Mouse (Mus musculus): ENCODE measurements at regions not wholly inside any gene's neighbourhood (a gene's known extent, or its start where the extent isn't known, plus 50 kb on each side); places are given as distances from the start of the nearest gene placed in this dataset.

DNA sequence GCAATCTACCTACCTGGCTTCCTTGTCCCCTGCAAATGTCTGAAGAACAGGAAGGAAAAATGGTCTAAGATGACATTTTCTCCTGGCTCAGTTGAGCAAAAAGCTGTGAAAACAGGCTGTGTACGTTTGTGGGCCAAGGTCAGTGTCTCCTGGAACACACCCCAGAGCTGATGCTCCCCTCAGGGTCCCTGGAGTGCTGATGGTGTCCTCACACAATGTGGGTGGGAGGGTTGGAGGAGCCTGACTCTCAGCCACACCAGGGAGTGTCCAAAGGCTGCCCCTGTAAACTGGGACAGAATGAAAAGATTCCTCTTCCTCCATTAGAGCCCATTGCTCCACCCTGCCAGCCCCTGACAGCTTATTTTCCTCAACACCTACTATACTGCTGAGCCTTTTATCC lies 112.8 kb upstream of the Smim23 start:
- Histone ChIP-seq H3K27ac (ENCODE audit: insufficient read depth, low read depth, low read length) (no peak overlapping the region), H3K27me3 (ENCODE audit: control insufficient read depth, insufficient read depth, low read length) (no peaks in the 10 kb centered on the region), H3K4me1 (ENCODE audit: control insufficient read depth, insufficient read depth, insufficient read length, low read length) (no peaks in the 10 kb centered on the region), H3K4me3 (ENCODE audit: low read depth, low read length) (no peak overlapping the region), H3K36me3 (ENCODE audit: control insufficient read depth, insufficient read depth, low read length) (no peaks in the 10 kb centered on the region)
- no peak for TF ChIP-seq CTCF (IDR thresholded peaks at IDR 0.05; ENCODE audit: extremely low read depth, insufficient read length, insufficient replicate concordance, low read depth, low read length)
- no peak for TF ChIP-seq POLR2A (IDR thresholded peaks at IDR 0.05; ENCODE audit: low read depth, low read length)
- 10% methylated on average over 1 of the region's 1 CpGs for WGBS

DNA sequence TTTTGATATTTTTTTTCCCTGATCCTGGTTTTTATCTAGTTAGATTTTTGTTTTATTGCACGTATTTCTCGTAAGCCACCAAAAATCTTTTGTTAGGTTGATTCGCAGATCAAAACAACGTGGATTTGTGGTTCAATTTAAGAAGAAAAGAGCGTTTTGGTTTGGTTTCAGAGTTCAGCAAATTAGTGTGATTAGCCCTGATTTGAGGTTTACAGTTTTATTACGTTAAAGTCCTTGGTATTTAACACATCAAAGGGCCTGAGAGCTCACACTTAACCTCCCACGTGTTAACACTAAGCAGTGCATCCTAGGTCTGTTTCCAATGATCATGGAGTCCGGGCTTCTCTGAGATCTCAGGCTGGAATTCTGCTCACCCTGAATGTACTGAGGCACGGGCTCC lies 107.5 kb upstream of the Smim23 start:
- H3K4me3 ChIP-seq (ENCODE audit: low read depth, low read length): no peak overlapping the region
- 54% methylated on average over 9 of the region's 9 CpGs for WGBS
- TF ChIP-seq POLR2A (IDR thresholded peaks at IDR 0.05; ENCODE audit: low read depth, low read length): no peak
- TF ChIP-seq CTCF (IDR thresholded peaks at IDR 0.05; ENCODE audit: extremely low read depth, insufficient read length, insufficient replicate concordance, low read depth, low read length): no peak
- no peaks in the 10 kb centered on the region for H3K36me3 ChIP-seq (ENCODE audit: control insufficient read depth, insufficient read depth, low read length)
- H3K27me3 ChIP-seq (ENCODE audit: control insufficient read depth, insufficient read depth, low read length): no peaks in the 10 kb centered on the region
- H3K4me1 ChIP-seq (ENCODE audit: control insufficient read depth, insufficient read depth, insufficient read length, low read length): no peaks in the 10 kb centered on the region
- no peak overlapping the region for H3K27ac ChIP-seq (ENCODE audit: insufficient read depth, low read depth, low read length)

DNA sequence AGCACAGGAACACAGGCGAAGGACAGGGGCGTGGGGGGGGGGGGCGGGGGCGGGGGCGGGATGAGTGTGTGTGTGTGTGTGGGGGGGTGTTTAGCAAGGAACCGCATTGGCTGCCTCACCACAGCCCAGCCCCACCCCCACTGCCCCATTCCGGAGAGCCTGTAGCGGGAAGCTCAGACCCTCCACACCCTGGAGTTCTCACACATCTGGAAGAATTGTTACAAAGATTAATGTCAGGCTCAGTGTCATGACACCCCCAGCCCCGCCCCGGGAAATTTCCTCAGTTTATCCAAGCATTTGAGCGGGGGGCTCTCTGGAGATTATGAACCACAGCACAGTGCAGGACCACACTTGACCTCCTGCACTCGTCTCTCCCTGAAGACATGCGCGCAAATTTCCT lies 106.6 kb upstream of the Smim23 start:
- Histone ChIP-seq H3K4me1 (ENCODE audit: control insufficient read depth, insufficient read depth, insufficient read length, low read length) (no peaks in the 10 kb centered on the region), H3K27me3 (ENCODE audit: control insufficient read depth, insufficient read depth, low read length) (0 out of 2 replicates have a peak, but pooled peaks cover 4% of the 10 kb centered on the region), H3K27ac (ENCODE audit: insufficient read depth, low read depth, low read length) (no peak overlapping the region), H3K4me3 (ENCODE audit: low read depth, low read length) (no peak overlapping the region), H3K36me3 (ENCODE audit: control insufficient read depth, insufficient read depth, low read length) (no peaks in the 10 kb centered on the region)
- TF ChIP-seq POLR2A (IDR thresholded peaks at IDR 0.05; ENCODE audit: low read depth, low read length): no peak
- no peak for TF ChIP-seq CTCF (IDR thresholded peaks at IDR 0.05; ENCODE audit: extremely low read depth, insufficient read length, insufficient replicate concordance, low read depth, low read length)
- 19% methylated on average over 14 of the region's 14 CpGs for WGBS

DNA sequence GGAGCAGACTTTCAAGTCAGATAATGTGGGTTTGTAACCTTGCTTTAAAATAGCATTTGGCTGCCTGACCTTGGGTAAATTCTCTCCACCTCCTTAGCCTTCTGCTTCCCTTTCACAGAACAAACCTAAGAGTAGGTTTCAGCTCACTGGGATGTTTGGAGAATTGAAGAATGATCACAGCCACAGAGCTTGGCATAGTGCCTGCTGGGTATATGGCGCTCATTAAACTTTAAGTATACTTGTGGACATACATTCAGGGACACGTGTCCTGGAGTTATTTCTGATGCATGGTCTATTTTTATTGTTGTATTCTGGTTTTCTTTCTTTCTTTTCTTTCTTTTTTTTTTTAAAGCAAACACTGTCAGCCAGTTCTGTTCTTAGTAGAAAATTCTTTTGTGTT lies 104.4 kb upstream of the Smim23 start:
- Histone ChIP-seq H3K4me3 (ENCODE audit: low read depth, low read length) (no peak overlapping the region), H3K27me3 (ENCODE audit: control insufficient read depth, insufficient read depth, low read length) (peaks cover 9% of the 10 kb centered on the region; the same call in 1 of the 2 replicates), H3K4me1 (ENCODE audit: control insufficient read depth, insufficient read depth, insufficient read length, low read length) (no peaks in the 10 kb centered on the region; the same call in 1 of the 2 replicates), H3K27ac (ENCODE audit: insufficient read depth, low read depth, low read length) (no peak overlapping the region), H3K36me3 (ENCODE audit: control insufficient read depth, insufficient read depth, low read length) (no peaks in the 10 kb centered on the region)
- WGBS: 61% methylated on average over 2 of the region's 2 CpGs
- no peak for TF ChIP-seq CTCF (IDR thresholded peaks at IDR 0.05; ENCODE audit: extremely low read depth, insufficient read length, insufficient replicate concordance, low read depth, low read length)
- TF ChIP-seq POLR2A (IDR thresholded peaks at IDR 0.05; ENCODE audit: low read depth, low read length): no peak

DNA sequence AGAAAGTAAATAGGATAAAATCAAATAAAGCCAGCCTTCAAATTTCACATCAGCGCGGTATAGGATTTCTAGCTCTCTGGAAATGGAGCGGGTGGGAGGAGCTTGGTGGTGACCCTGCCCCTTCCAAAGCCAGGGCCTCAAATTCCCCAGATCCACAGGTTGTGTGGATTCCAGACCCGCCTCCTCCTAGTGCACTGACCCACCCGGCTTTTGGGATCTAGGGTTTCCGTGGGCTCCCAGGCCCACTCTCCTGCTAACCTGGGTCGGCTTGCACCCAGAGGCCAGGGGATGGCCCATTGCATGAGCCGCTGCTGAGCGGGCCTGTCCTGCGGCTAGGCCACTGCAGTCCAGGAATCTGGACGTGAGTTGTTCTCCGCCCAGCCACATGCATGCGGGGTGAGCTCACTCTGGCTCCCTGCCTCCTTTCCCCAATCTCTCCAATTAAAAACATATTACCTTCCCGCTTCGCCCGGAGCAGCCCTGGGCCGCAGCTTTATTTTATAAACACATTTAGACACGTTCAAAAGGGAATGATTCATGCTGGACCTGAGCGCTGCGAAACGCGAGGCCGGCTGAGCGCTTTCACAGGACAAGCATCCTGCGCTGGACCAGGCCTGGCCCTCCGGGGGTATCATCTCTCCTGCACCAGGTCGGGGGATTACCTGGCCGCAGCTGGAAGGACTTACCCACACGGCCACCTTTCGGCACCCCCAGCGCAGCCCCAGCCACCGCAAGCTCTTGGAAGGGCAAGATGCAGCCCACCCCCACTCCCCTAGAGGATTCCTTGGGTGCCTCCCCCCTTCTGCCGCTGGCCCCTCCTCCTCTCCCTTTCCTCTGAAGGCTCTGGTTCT lies 101.2 kb upstream of the Smim23 start:
- 15% methylated on average over 33 of the region's 33 CpGs for WGBS
- Histone ChIP-seq H3K4me3 (ENCODE audit: low read depth, low read length) (no peak overlapping the region), H3K27ac (ENCODE audit: insufficient read depth, low read depth, low read length) (no peak overlapping the region), H3K4me1 (ENCODE audit: control insufficient read depth, insufficient read depth, insufficient read length, low read length) (no peaks in the 10 kb centered on the region; the same call in 1 of the 2 replicates), H3K36me3 (ENCODE audit: control insufficient read depth, insufficient read depth, low read length) (no peaks in the 10 kb centered on the region), H3K27me3 (ENCODE audit: control insufficient read depth, insufficient read depth, low read length) (peaks cover 9% of the 10 kb centered on the region; the same call in 1 of the 2 replicates)
- TF ChIP-seq POLR2A (IDR thresholded peaks at IDR 0.05; ENCODE audit: low read depth, low read length): no peak
- no peak for TF ChIP-seq CTCF (IDR thresholded peaks at IDR 0.05; ENCODE audit: extremely low read depth, insufficient read length, insufficient replicate concordance, low read depth, low read length)

DNA sequence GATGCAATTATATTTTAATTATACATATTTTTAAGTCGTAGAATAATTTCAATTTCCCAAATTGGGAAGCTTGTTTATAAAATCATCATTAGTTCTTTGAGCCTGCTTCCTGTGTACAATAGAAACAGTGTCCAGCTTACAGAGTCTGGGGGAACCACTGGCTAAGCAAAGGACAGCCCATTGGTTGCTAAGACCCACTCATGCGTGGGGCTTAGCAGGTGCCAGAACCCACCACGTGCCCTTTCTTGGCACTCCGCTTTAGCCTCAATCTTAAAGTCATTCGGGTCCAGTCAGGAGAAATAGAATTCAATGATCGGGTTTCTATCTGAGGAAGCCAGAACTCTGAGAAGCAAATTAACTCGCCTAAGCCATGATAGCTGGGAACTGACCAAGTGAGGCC lies 100.5 kb upstream of the Smim23 start:
- 73% methylated on average over 7 of the region's 7 CpGs for WGBS
- Histone ChIP-seq H3K36me3 (ENCODE audit: control insufficient read depth, insufficient read depth, low read length) (no peaks in the 10 kb centered on the region), H3K27me3 (ENCODE audit: control insufficient read depth, insufficient read depth, low read length) (peaks cover 9% of the 10 kb centered on the region; the same call in 1 of the 2 replicates), H3K4me1 (ENCODE audit: control insufficient read depth, insufficient read depth, insufficient read length, low read length) (no peaks in the 10 kb centered on the region; the same call in 1 of the 2 replicates), H3K4me3 (ENCODE audit: low read depth, low read length) (no peak overlapping the region), H3K27ac (ENCODE audit: insufficient read depth, low read depth, low read length) (no peak overlapping the region)
- TF ChIP-seq CTCF (IDR thresholded peaks at IDR 0.05; ENCODE audit: extremely low read depth, insufficient read length, insufficient replicate concordance, low read depth, low read length) (no peak), POLR2A (IDR thresholded peaks at IDR 0.05; ENCODE audit: low read depth, low read length) (no peak)

DNA sequence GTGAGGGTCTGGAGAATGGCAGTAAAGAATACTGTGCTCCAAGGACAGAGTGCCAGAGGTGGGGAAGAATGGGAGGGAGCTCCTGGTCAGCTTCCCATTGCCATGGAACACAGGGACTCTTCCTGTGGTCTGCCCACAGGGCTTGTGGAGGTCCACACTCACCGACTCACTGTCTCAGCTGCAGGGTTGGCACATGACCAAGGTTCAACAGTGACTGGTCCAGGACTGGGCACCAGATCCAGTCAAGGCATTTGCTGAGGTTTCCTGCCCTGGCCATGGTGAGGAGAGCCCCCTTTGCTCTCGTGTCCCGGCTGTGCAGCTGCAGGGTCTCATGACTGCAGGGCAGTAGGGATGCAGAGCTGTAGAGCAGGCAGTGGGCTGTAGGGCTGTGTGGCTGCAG lies 88.7 kb upstream of the Smim23 start:
- Histone ChIP-seq H3K4me1 (ENCODE audit: control insufficient read depth, insufficient read depth, insufficient read length, low read length) (no peaks in the 10 kb centered on the region), H3K36me3 (ENCODE audit: control insufficient read depth, insufficient read depth, low read length) (no peaks in the 10 kb centered on the region), H3K27me3 (ENCODE audit: control insufficient read depth, insufficient read depth, low read length) (no peaks in the 10 kb centered on the region), H3K27ac (ENCODE audit: insufficient read depth, low read depth, low read length) (no peak overlapping the region), H3K4me3 (ENCODE audit: low read depth, low read length) (no peak overlapping the region)
- TF ChIP-seq POLR2A (IDR thresholded peaks at IDR 0.05; ENCODE audit: low read depth, low read length) (no peak), CTCF (IDR thresholded peaks at IDR 0.05; ENCODE audit: extremely low read depth, insufficient read length, insufficient replicate concordance, low read depth, low read length) (no peak)
- 68% methylated on average over 3 of the region's 3 CpGs for WGBS

All from small intestine, adult 2 months (tissue).